Mouse (Mus musculus) heart, embryonic 16.5 days (tissue): ENCODE data around the gene Tmsb4x. TPM values are rescaled to one million over a fixed set of nuclear protein-coding genes. Genes with fewer than 3 reads are reported as not detected.
A peak's percentile ranks its signal among the peaks of the same experiment; 100 is the strongest.

Experiments
- ATAC-seq: fragments of 200-750 bp; cut with Nextera tagmentation; replicated peaks from 2 replicates; pipeline ENCODE4 v1.8.0; 2017; ENCODE audit warnings: moderate number of reproducible peaks; ENCODE audit not compliant: insufficient read depth, low FRiP score; ENCODE audit errors: extremely low read depth
- H3K27ac ChIP-seq: fragments of 300-500 bp; sonication (generic); 2 replicates; pipeline ENCODE4 v1.5.1; 2014; ENCODE audit warnings: mild to moderate bottlenecking, low read length, control low read depth, moderate library complexity
- H3K27me3 ChIP-seq: fragments of 300-500 bp; sonication (generic); 2 replicates; pipeline ENCODE4 v1.6.1; 2014; ENCODE audit warnings: low read length, mixed read lengths; ENCODE audit not compliant: control insufficient read depth, insufficient read depth
- H3K36me3 ChIP-seq: fragments of 300-500 bp; sonication (generic); 2 replicates; pipeline ENCODE4 v1.6.1; 2014; ENCODE audit not compliant: control insufficient read depth, insufficient read depth
- H3K4me1 ChIP-seq: fragments of 300-500 bp; sonication (generic); 2 replicates; pipeline ENCODE4 v1.6.1; 2014; ENCODE audit warnings: low read length, mixed read lengths; ENCODE audit not compliant: control insufficient read depth, insufficient read depth
- H3K4me2 ChIP-seq: fragments of 300-500 bp; sonication (generic); 2 replicates; pipeline ENCODE4 v1.6.1; 2014; ENCODE audit warnings: low read depth, mild to moderate bottlenecking, control low read depth, low read length
- H3K4me3 ChIP-seq: fragments of 300-500 bp; sonication (generic); 2 replicates; pipeline ENCODE4 v1.5.1; 2014; ENCODE audit warnings: mild to moderate bottlenecking, control low read depth, low read length
- H3K9ac ChIP-seq: fragments of 300-500 bp; sonication (generic); 2 replicates; pipeline ENCODE4 v1.6.1; 2014; ENCODE audit warnings: low read length, control low read depth
- H3K9me3 ChIP-seq: fragments of 300-500 bp; sonication (generic); replicated peaks from 2 replicates; pipeline ENCODE4 v1.6.1; 2016; ENCODE audit warnings: low read length; ENCODE audit not compliant: control insufficient read depth
- WGBS: fragments of 180-500 bp; shearing (Covaris S2); extraction: QIAGEN DNeasy Blood & Tissue Kit; methylation state at CpG from one replicate; pipeline ENCODE4 v1.1.7; 2014; 5-methylcytosine and 5-hydroxymethylcytosine counted together
- polyA plus RNA-seq: library from polyadenylated mRNA; unstranded; fragments of >200 nt; fragmentation: Nextera tagmentation; extraction: Ambion mirVana; gene quantifications from 2 replicates; pipeline ENCODE4 v1.2.1, GENCODE M21; 2015

The Tmsb4x gene
- polyA plus RNA-seq, 1 experiment from 2014 or later: 2,294 TPM

- no peak overlapping the region for H3K4me2 ChIP-seq
- no peaks in the 10 kb centered on the region for H3K27me3 ChIP-seq
- H3K36me3 ChIP-seq: no peaks in the 10 kb centered on the region
- WGBS: 72% methylated on average over 3 of the region's 3 CpGs
- H3K4me3 ChIP-seq: no peak overlapping the region
- H3K9me3 ChIP-seq: no peaks in the 10 kb centered on the region
- no peak overlapping the region for H3K27ac ChIP-seq
- peaks cover 4% of the 10 kb centered on the region for H3K4me1 ChIP-seq
- ATAC-seq: no peak
- no peak overlapping the region for H3K9ac ChIP-seq
Measured at GRCm38 (mm10) chrX:167174311-167174710, 34.8 kb downstream of the Tmsb4x start.

- H3K9me3 ChIP-seq: no peaks in the 10 kb centered on the region
- H3K9ac ChIP-seq: no peak overlapping the region
- no peaks in the 10 kb centered on the region for H3K36me3 ChIP-seq
- no peak overlapping the region for H3K4me3 ChIP-seq
- peaks cover 4% of the 10 kb centered on the region for H3K4me1 ChIP-seq
- no peaks in the 10 kb centered on the region; the same call in 1 of the 2 replicates for H3K27me3 ChIP-seq
- peak; percentile 28; the same call in 1 of the 2 replicates for ATAC-seq
- no peak overlapping the region for H3K4me2 ChIP-seq
- 46% methylated on average over 2 of the region's 2 CpGs for WGBS
- H3K27ac ChIP-seq: peak overlapping the region; percentile 66
Measured at GRCm38 (mm10) chrX:167172256-167172655, 36.9 kb downstream of the Tmsb4x start.

- H3K9ac ChIP-seq: no peak overlapping the region
- no peak for ATAC-seq
- WGBS: 43% methylated on average over 2 of the region's 2 CpGs
Measured at GRCm38 (mm10) chrX:167171281-167171680, 37.8 kb downstream of the Tmsb4x start.

DNA sequence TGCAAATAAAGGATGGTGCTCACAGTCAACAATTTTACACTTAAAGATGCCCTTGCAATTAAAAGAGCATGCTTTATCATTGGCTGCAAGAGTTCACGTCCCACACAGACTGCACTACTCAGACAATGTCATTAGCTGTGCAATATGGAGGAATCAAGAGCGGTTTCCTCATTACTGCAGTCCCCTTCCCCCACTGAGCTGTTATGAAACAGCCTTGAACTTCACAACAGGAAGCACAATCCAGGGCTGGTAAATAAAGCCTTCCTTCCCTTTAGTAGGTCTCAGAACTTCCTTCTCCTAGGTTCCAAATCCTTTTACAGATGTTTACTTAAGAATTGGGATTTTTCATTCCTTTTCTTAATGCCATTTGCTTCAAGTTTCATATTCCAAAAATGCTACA lies 41.8 kb downstream of the Tmsb4x start:
- Histone ChIP-seq H3K27ac (no peak overlapping the region), H3K9ac (no peak overlapping the region), H3K4me3 (no peak overlapping the region), H3K9me3 (no peaks in the 10 kb centered on the region), H3K36me3 (no peaks in the 10 kb centered on the region), H3K4me1 (peaks cover 4% of the 10 kb centered on the region), H3K4me2 (no peak overlapping the region), H3K27me3 (no peaks in the 10 kb centered on the region; the same call in 1 of the 2 replicates)
- WGBS: 61% methylated on average over 2 of the region's 2 CpGs
- ATAC-seq: no peak

More at GRCm38 (mm10) chrX:167171281-167171680, 37.8 kb downstream of the Tmsb4x start:
- Histone ChIP-seq H3K4me2 (no peak overlapping the region), H3K4me3 (no peak overlapping the region), H3K27ac (no peak overlapping the region; the same call in 1 of the 2 replicates), H3K9me3 (no peaks in the 10 kb centered on the region), H3K36me3 (no peaks in the 10 kb centered on the region), H3K4me1 (peaks cover 4% of the 10 kb centered on the region), H3K27me3 (no peaks in the 10 kb centered on the region; the same call in 1 of the 2 replicates)

GRCm38 (mm10) chrX:167166051-167166450 lies 43.1 kb downstream of the Tmsb4x start:
- no peaks in the 10 kb centered on the region for H3K36me3 ChIP-seq
- no peaks in the 10 kb centered on the region; the same call in 1 of the 2 replicates for H3K27me3 ChIP-seq
- no peak overlapping the region for H3K4me3 ChIP-seq
- no peak overlapping the region for H3K9ac ChIP-seq
- no peak overlapping the region for H3K4me2 ChIP-seq
- H3K4me1 ChIP-seq: no peaks in the 10 kb centered on the region
- no peak overlapping the region for H3K27ac ChIP-seq
- no peak for ATAC-seq
- WGBS: 93% methylated on average over 1 of the region's 1 CpGs
- H3K9me3 ChIP-seq: no peaks in the 10 kb centered on the region

DNA sequence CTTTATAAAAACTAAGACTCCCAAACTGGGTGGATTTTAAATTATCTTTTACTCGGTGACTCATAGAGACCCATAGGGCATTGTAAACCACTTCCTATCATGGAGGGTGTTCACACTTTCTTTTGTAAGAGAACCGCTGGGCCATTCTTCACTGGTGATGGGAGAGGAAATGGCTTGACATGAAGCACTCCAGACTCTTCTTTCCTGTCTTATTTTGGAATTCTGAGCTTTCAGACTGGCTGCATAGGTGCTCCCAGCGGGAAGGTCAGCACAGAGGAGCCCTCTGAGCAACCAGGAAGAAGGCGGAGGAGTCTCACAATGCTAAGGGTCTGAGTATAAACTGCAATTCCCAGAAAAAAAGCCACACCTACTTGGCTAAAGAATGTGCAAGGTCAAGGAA lies 51.4 kb downstream of the Tmsb4x start:
- ATAC-seq: 0 out of 2 replicates have a peak, but pooled peaks have one; percentile 18
- no peak overlapping the region for H3K9ac ChIP-seq
- WGBS: 49% methylated on average over 4 of the region's 4 CpGs
- no peaks in the 10 kb centered on the region for H3K36me3 ChIP-seq
- H3K4me2 ChIP-seq: no peak overlapping the region
- 0 out of 2 replicates have a peak, but pooled peaks cover 2% of the 10 kb centered on the region for H3K27me3 ChIP-seq
- no peaks in the 10 kb centered on the region for H3K9me3 ChIP-seq
- no peak overlapping the region for H3K4me3 ChIP-seq
- H3K4me1 ChIP-seq: peaks cover 2% of the 10 kb centered on the region; the same call in 1 of the 2 replicates
- no peak overlapping the region for H3K27ac ChIP-seq

Other genes starting within 250 kb of the Tmsb4x start
- gene Tlr8, start 55.0 kb upstream of the Tmsb4x start, polyA plus RNA-seq: 0.24 and 0.49 TPM in 2 replicates
- gene Tlr7, start 121.2 kb upstream of the Tmsb4x start, polyA plus RNA-seq: 0.54 and 0.58 TPM in 2 replicates
- gene Prps2, start 173.4 kb upstream of the Tmsb4x start, polyA plus RNA-seq: 42.8 and 53.0 TPM in 2 replicates